8 mouse cellular contexts compared by ENCODE assay signal in genomic region chr17:29347126-29347644, GRCm38 (mm10). TPM values are rescaled to one million over a fixed set of nuclear protein-coding genes. Genes with fewer than 3 reads are reported as not detected.
DNase-seq lines count a peak whose midpoint lies in the region; ATAC-seq and TF ChIP-seq lines count a peak whose summit lies in the region.

No protein-coding gene starts in this region.

- ATAC-seq in forebrain, embryonic 16.5 days: peak; percentile 25
- ATAC-seq in limb, embryonic 12.5 days (ENCODE audit: insufficient number of reproducible peaks, insufficient read depth, low FRiP score, low TSS enrichment, low read depth): peak; percentile 6; the same call in 1 of the 2 replicates

- peak; percentile 73 to 79 for DNase-seq in right cerebral cortex, postnatal 10 days (ENCODE audit: low spot score in 2 of 2)
- DNase-seq in right cerebral cortex, postnatal 36 days (ENCODE audit: low spot score in 2 of 2): no peak
- DNase-seq in urinary bladder, adult 18-20 months (ENCODE audit: low spot score in 2 of 2): no peak
- DNase-seq in natural killer cell, adult 2 months (ENCODE audit: low spot score in 2 of 2): no peak

- H3K79me2 ChIP-seq in myocyte (ENCODE audit: control insufficient read depth, insufficient read depth): peaks cover 43% of the 10 kb centered on the region

- peaks cover 14% of the 10 kb centered on the region for H3K4me1 ChIP-seq in brown adipose tissue, adult 24 weeks (ENCODE audit: control insufficient read depth, insufficient read depth, insufficient read length, low read length)
- peaks cover 24% of the 10 kb centered on the region for H3K4me1 ChIP-seq in forebrain, embryonic 16.5 days (replicated peaks; ENCODE audit: control insufficient read depth, insufficient read depth, low read length)
- peaks cover 33% of the 10 kb centered on the region for H3K4me1 ChIP-seq in limb, embryonic 12.5 days (replicated peaks)

- peak overlapping the region; percentile 76 for H3K27ac ChIP-seq in brown adipose tissue, adult 24 weeks (replicated peaks; ENCODE audit: low read depth, low read length)
- H3K27ac ChIP-seq in forebrain, embryonic 16.5 days (ENCODE audit: low read length): peak overlapping the region; percentile 95
- H3K27ac ChIP-seq in limb, embryonic 12.5 days: peak overlapping the region; percentile 95

- TF ChIP-seq POLR2A in myocyte (IDR thresholded peaks at IDR 0.05; ENCODE audit: insufficient read length, low read depth): no peak

- peak overlapping the region; percentile 86 for H3ac ChIP-seq in myocyte (ENCODE audit: control insufficient read depth, insufficient read length)

- WGBS in forebrain, embryonic 16.5 days: under 1% methylated on average over 45 of the region's 45 CpGs
- WGBS in limb, embryonic 12.5 days: 2% methylated on average over 45 of the region's 45 CpGs

- H3K9ac ChIP-seq in forebrain, embryonic 16.5 days (replicated peaks; ENCODE audit: low read depth, low read length): peak overlapping the region; percentile 78
- H3K9ac ChIP-seq in limb, embryonic 12.5 days (replicated peaks): peak overlapping the region; percentile 92

- peak overlapping the region; percentile 68 for H3K4me2 ChIP-seq in forebrain, embryonic 16.5 days (ENCODE audit: low read length)
- H3K4me2 ChIP-seq in limb, embryonic 12.5 days: peak overlapping the region; percentile 73
- H3K4me2 ChIP-seq in myocyte (ENCODE audit: low read depth): peak overlapping the region; percentile 91

- H3K4me3 ChIP-seq in brown adipose tissue, adult 24 weeks (ENCODE audit: insufficient read depth, low read depth, low read length): peak overlapping the region; percentile 95
- peak overlapping the region; percentile 80 for H3K4me3 ChIP-seq in forebrain, embryonic 16.5 days (replicated peaks; ENCODE audit: low read length)
- peak overlapping the region; percentile 96 for H3K4me3 ChIP-seq in limb, embryonic 12.5 days (replicated peaks)
- H3K4me3 ChIP-seq in myocyte: peak overlapping the region; percentile 92

- H3K36me3 ChIP-seq in forebrain, embryonic 16.5 days (ENCODE audit: control insufficient read depth, insufficient read depth): no peaks in the 10 kb centered on the region
- H3K36me3 ChIP-seq in limb, embryonic 12.5 days: peaks cover 25% of the 10 kb centered on the region
- H3K36me3 ChIP-seq in myocyte (ENCODE audit: control insufficient read depth, insufficient read depth): peaks cover 5% of the 10 kb centered on the region

- no peaks in the 10 kb centered on the region for H3K9me3 ChIP-seq in forebrain, embryonic 16.5 days (ENCODE audit: control insufficient read depth, low read length)
- H3K9me3 ChIP-seq in limb, embryonic 12.5 days: no peaks in the 10 kb centered on the region

- H3K27me3 ChIP-seq in forebrain, embryonic 16.5 days (replicated peaks; ENCODE audit: control insufficient read depth, insufficient read depth, low read length): no peaks in the 10 kb centered on the region
- no peaks in the 10 kb centered on the region for H3K27me3 ChIP-seq in limb, embryonic 12.5 days
- H3K27me3 ChIP-seq in myocyte (ENCODE audit: control insufficient read depth, insufficient read depth, insufficient read length): no peaks in the 10 kb centered on the region

TF ChIP-seq in myocyte, 11 proteins besides CTCF, POLR2A, EP300 and RAD21:
- TF ChIP-seq MYOD1 (IDR thresholded peaks at IDR 0.05; ENCODE audit: control insufficient read depth in 1 of 3, insufficient read length in 2 of 3, low read depth in 2 of 3): no peak
- TF ChIP-seq REST (IDR thresholded peaks at IDR 0.05; ENCODE audit: insufficient read depth, insufficient read length): no peak
- no peak for TF ChIP-seq SRF (IDR thresholded peaks at IDR 0.05; ENCODE audit: control insufficient read depth, insufficient read length, low read depth)
- TF ChIP-seq TCF12 (IDR thresholded peaks at IDR 0.05; ENCODE audit: insufficient read depth, poor library complexity, severe bottlenecking): no peak
- TF ChIP-seq MYOG (IDR thresholded peaks at IDR 0.05; ENCODE audit: control insufficient read depth in 1 of 3, insufficient read depth in 1 of 3, insufficient read length in 2 of 3, low read depth in 2 of 3): no peak
- TF ChIP-seq CEBPB (IDR thresholded peaks at IDR 0.05; ENCODE audit: insufficient read depth, poor library complexity, severe bottlenecking): no peak
- TF ChIP-seq USF1 (IDR thresholded peaks at IDR 0.05; ENCODE audit: low read depth): no peak
- no peak for TF ChIP-seq E2F4 (IDR thresholded peaks at IDR 0.05; ENCODE audit: insufficient read depth)
- no peak for TF ChIP-seq TCF3 (IDR thresholded peaks at IDR 0.05; ENCODE audit: insufficient read length, low read depth)
- TF ChIP-seq MAX (IDR thresholded peaks at IDR 0.05; ENCODE audit: low read depth): no peak
- no peak for TF ChIP-seq POLR2AphosphoS2 (IDR thresholded peaks at IDR 0.05; ENCODE audit: insufficient read length, low read depth)

RNA-seq across cellular contexts. Expression of gene Mtch1, which starts 0.5 kb away (rescaled TPM):
- 261 and 305 TPM in 2 replicates for polyA plus RNA-seq in brown adipose tissue, adult 24 weeks (2012; ENCODE audit: insufficient read depth, insufficient read length, missing spikeins)
- 417 and 434 TPM in 2 replicates for polyA plus RNA-seq in forebrain, embryonic 16.5 days (2015; fragmentation: Nextera tagmentation; extraction: Ambion mirVana)
- polyA plus RNA-seq in limb, embryonic 12.5 days (2016; fragmentation: Nextera tagmentation; extraction: Ambion mirVana): 368 and 379 TPM in 2 replicates
- 741 TPM for polyA plus RNA-seq in myocyte (2012; fragmentation: generic; extraction: Trizol)

RNA-seq across cellular contexts. Expression of gene Fgd2, which starts 13.5 kb away (rescaled TPM):
- polyA plus RNA-seq in brown adipose tissue, adult 24 weeks (2012; ENCODE audit: insufficient read depth, insufficient read length, missing spikeins): 2.1 and 3.4 TPM in 2 replicates
- polyA plus RNA-seq in forebrain, embryonic 16.5 days (2015; fragmentation: Nextera tagmentation; extraction: Ambion mirVana): 5.5 and 9.7 TPM in 2 replicates
- polyA plus RNA-seq in limb, embryonic 12.5 days (2016; fragmentation: Nextera tagmentation; extraction: Ambion mirVana): 5.6 and 7.1 TPM in 2 replicates
- 0.54 TPM for polyA plus RNA-seq in myocyte (2012; fragmentation: generic; extraction: Trizol)

RNA-seq across cellular contexts. Expression of gene Pi16, which starts 29.7 kb away (rescaled TPM):
- 32.6 and 73.5 TPM in 2 replicates for polyA plus RNA-seq in brown adipose tissue, adult 24 weeks (2012; ENCODE audit: insufficient read depth, insufficient read length, missing spikeins)
- polyA plus RNA-seq in forebrain, embryonic 16.5 days (2015; fragmentation: Nextera tagmentation; extraction: Ambion mirVana): 1.2 and 2.0 TPM in 2 replicates
- 0.38 and 0.51 TPM in 2 replicates for polyA plus RNA-seq in limb, embryonic 12.5 days (2016; fragmentation: Nextera tagmentation; extraction: Ambion mirVana)
- polyA plus RNA-seq in myocyte (2012; fragmentation: generic; extraction: Trizol): 7.1 TPM

Comparison
In these comparisons a context has a peak if more than half of its experiments do, and no peak if none do; other contexts are left out.
1. DNase-seq: peak in right cerebral cortex, postnatal 10 days (2 of 2); none in right cerebral cortex, postnatal 36 days (0 of 2), urinary bladder, adult 18-20 months (0 of 2) and natural killer cell, adult 2 months (0 of 2).
2. Peak in every context shown above with its lines, with median percentiles within 50 percentile points of each other: H3K27ac ChIP-seq, H3K4me3 ChIP-seq and H3K4me2 ChIP-seq.